Mouse (Mus musculus) bone marrow macrophage, adult 2 months (primary cell): ENCODE results near the gene Taf7l.

ENCODE experiments used
- CTCF ChIP-seq: IDR thresholded peaks from 2 replicates; pipeline ENCODE4 v1.5.1; 2012; ENCODE audit warnings: low read depth, mild to moderate bottlenecking, low read length, moderate library complexity
- POLR2A ChIP-seq: IDR thresholded peaks from 2 replicates; pipeline ENCODE4 v1.6.1; 2012; ENCODE audit warnings: mild to moderate bottlenecking, low read depth, low read length, borderline replicate concordance

GRCm38 (mm10) chrX:134474988-134475710 is 1.1 kb downstream of the Taf7l start:
- TF ChIP-seq POLR2A (no peak), CTCF (no peak)
